15 mouse cellular contexts compared by ENCODE assay signal in genomic region chr17:85303686-85304085, GRCm38 (mm10).
"Had no signal": no experiment of that assay in that cellular context is flagged by ENCODE, and none has a peak within 500 bp of the region (broad histone marks: within the 10 kb centered on the region; RNA-seq: fewer than 3 reads in every experiment).

No protein-coding gene starts in this region.

- H3K9me3 ChIP-seq: neural tube, embryonic 15.5 days; stomach, embryonic 15.5 days had no signal

- H3K36me3 ChIP-seq: neural tube, embryonic 15.5 days; stomach, embryonic 15.5 days had no signal

- H3K4me2 ChIP-seq: neural tube, embryonic 15.5 days; stomach, embryonic 15.5 days had no signal

- H3K9ac ChIP-seq: neural tube, embryonic 15.5 days; stomach, embryonic 15.5 days had no signal

- DNase-seq: retina, postnatal 1 day; right cerebral cortex, adult 18-20 months; right cerebral cortex, postnatal 14 days; right cerebral cortex, postnatal 25 days; right cerebral cortex, postnatal 4 days; spleen, adult 18-20 months; thymus, adult 18-20 months; thymus, adult 2 months; thymus, postnatal 14 days; thymus, postnatal 25 days; thymus, postnatal 36 days; thymus, postnatal 4 days had no signal

- H3K4me3 ChIP-seq: neural tube, embryonic 15.5 days; stomach, embryonic 15.5 days had no signal

- H3K27ac ChIP-seq: neural tube, embryonic 15.5 days; stomach, embryonic 15.5 days; stomach, postnatal 0 days had no signal

- H3K4me1 ChIP-seq: neural tube, embryonic 15.5 days; stomach, embryonic 15.5 days had no signal

- H3K27me3 ChIP-seq: neural tube, embryonic 15.5 days; stomach, embryonic 15.5 days had no signal
